Mouse (Mus musculus): ENCODE results near the gene Nup62cl. TPM values are rescaled to one million over a fixed set of nuclear protein-coding genes. Genes with fewer than 3 reads are reported as not detected.

Gene Nup62cl
- total RNA-seq (2021) = 1 to 10 TPM in 1 of 2 experiments, under 1 TPM in 1; 0.34 to 1.1 TPM

DNA sequence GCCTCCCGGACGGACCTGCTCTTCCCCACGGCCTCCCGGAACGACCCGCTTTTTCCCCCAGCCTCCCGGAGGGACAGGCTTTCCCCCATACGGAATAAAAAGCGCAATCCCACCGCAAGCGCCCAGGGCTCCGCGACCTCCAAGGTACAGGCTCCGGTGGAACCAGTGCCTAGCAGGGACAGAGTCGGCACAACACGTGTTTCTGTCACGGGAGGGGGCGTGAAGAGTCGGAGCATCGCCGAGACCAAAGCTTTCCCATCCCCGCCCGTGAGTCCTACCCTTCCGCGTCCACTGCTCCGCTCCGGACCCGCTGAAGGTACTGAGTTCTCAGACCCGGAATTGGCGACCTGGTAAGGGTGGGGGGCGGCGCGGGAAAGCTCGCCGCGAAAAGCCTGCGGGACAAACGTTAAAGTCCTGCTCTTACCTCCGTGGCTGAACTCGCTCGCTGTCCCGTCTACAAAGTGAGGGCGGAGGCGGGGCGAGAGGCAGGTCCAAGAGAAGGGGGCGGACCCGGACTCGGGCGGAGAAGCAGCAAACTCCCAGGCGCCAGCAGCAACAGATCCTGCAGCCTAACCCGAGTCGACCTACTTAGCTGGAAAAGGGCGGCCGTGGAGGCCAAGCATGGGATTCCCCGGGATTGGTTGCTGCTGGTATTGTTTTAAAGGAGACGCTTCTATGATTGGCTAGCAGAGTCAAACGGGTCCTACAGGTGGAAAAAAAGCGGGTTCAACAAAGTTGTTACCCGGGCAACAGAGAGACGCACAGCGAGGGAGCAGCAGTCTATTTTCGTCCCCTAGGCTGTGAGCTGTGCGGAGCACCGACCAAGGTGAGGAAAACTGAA lies at the start of gene Nup62cl, which contains the start of gene Pih1h3b:
Gene Nup62cl, minus strand, starts transcription at position 578 of the 841 bp plus-strand sequence.
Gene Pih1h3b, plus strand, starts transcription at position 745 of the 841 bp plus-strand sequence.
- DNase-seq (ENCODE audit: extremely low spot score in 1 of 2, low spot score in 2 of 2) = peak in 1 of 2 experiments; percentile 38
- intact Hi-C loops (cut with DNase I) = no loop called here

DNA sequence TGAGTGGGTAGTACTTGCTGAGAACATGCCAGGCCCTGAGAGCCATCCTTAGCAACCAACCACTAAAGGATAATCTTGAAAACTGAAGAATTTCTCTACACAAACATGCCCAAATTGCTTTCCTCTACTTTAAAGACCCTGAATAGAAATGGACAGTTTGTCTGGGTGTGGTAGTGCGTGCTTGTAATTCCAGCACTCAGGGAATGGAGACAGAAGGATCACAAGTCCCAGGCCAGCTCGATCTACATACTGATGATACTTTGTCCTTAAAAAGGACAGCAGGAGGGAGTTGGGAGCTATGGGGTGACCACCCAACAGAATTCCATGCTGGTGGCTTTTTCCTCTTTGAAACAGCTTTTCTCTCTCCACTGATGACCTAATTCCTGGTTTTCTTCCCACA lies 31.6 kb upstream of the Nup62cl start:
- DNase-seq (ENCODE audit: extremely low spot score in 1 of 2, low spot score in 2 of 2) = no peak
- intact Hi-C loops (cut with DNase I) = no loop called here

DNA sequence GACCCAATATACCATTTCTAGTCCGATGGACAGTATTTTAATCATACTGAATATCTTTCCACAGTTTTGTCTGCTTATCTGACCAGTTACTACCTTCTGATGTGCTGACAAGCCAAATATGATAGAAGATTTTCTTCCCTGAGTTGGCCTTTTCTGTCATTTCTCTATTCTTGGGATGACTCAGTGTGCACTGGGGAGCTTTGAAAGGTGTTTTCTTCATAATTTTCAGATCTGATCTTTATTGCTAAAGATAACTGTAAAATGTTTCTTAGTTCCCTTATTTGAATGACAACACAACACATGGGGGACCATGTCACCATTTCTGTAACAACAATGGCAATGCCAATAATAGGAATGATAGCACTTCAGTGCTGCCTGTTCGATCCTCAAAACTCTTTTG lies 20.0 kb upstream of the Nup62cl start:
- no peak for DNase-seq (ENCODE audit: extremely low spot score in 1 of 2, low spot score in 2 of 2)
- intact Hi-C loops (cut with DNase I) = no loop called here

DNA sequence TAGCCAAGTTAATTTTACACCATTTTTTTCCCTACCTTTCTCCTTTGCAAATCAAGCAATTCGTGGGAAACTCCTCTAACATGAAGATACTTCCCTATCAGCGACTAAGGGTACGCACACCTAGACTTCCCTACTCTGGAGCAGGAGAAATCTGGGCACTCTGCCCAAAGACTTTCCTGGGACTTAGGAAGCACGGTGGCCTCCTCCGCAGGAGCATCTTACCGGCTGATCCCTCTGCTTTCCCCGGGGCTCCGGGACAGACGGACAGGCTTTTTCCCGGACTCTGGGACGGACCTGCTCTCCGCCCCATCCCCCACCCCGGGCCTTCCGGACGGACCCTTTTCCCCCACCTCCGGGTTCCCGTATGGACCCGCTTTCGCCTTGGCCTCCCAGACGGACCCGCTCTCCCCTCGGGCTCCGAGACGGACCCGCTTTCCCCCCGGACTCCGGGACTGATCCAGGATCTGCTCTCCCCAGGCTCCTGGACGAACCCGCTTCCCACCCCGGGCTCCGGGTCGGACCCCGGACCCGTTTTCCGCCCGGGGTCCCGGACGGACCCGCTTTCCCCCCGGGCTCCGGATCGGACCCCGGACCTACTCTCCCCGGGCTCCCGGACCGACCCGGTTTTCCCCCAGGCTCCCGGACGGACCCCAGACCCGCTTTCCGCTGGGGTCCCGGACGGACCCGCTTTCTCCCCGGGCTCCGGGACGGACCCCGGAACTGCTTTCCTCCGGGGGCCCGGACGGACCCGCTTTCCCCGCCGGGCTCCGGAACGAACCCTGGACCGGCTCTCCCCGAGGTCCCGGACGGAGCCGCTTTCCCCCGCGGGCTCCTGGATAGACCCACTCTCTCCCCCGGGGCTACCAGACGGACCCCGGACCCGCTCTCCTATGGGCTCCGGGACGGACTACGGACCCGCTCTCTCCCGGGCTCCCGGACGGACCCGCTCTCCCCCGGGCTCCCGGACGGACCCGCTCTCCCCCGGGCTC lies 1.3 kb downstream of the Nup62cl start:
- intact Hi-C loops (cut with DNase I) = no loop called here
- DNase-seq (ENCODE audit: extremely low spot score in 1 of 2, low spot score in 2 of 2) = peak in 1 of 2 experiments; percentile 18

DNA sequence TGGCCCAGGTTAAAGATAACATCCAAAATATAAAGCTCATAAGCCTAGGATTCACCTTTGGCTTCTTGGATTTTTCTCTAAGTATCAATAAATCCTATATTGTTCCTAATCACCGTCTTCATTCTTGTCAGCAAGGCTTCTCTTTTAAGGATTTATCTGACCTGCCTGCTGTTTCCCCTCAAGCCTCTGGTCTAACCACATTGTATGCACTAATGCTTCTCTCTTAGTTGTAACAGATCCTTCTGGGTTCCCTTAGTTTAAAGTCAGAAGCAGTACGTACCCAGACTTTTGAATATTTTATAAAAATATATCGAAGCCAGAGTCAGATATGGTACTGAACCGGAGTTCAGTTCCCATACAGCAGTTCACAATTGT lies 63.8 kb downstream of the Nup62cl start:
- intact Hi-C loops (cut with DNase I) = no loop called here
- no peak for DNase-seq (ENCODE audit: extremely low spot score in 1 of 2, low spot score in 2 of 2)

DNA sequence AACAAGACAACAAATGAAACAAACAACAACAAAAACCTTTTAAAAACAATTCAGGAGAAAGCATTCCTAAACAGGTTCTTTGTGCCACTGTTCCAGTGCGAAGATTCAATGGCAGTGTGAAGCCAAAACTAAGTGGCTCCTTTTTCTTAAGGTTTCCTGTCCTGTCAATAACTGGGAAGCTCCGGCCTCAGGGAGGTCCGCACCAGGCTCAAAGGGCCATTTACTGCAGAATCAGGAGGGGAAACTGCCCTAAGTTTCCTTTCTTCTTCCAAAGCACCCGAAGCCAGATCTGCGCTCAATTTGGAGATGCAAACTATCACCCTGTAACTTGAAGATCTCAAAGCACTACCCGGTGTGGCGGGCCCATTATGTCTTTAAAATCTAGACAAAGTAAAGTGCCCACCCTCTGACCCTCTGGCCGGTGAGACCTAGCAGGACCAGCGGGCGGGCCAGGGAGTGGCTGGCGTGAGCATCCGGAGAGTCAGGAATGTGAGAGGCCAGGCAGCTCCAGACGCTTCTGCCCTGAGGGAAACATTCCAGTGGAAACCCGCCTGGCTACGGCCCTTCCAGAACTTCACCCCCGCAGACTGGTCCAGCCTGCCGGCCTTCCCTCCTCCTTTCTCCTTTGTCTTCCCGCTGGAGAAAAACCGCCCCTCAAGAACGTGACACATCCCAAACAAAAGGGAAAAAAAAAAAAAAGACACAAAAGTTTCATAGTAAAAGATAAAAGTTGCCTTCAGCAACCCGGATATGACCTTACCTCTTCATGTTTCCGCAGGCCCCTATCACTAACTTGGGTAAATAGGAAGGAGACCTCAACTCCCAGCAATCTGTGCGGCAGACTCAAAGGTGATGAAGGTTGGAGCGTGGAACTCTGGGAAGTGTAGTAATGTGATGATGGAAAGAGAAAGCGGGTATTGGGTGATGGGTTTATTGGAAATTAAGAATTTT lies 64.5 kb downstream of the Nup62cl start, which contains the start of gene Rbm41:
Gene Rbm41, minus strand, starts transcription at position 856 of the 951 bp plus-strand sequence.
- peak; percentile 26 to 57 for DNase-seq (ENCODE audit: extremely low spot score in 1 of 2, low spot score in 2 of 2)
- intact Hi-C loops (cut with DNase I) = no loop called here

DNA sequence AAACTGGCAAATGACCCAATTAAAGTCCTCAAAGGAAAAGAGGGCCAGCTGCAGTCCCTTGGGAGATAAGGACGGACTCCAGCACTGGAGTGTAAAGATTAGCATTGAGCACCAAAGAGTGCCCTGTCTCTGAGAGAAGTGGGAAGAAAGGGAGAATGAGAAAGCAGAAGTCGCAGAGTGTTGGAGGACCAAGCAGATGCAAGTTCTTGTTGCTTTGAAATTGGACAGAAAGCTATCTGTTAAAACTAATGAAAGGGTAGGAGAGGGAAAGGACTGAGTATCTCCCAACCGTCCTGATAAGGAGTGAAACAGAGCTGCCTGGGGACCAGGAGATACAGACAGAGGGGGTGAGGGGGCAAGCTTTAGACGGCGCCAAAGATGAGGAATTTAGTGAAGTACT lies 80.4 kb downstream of the Nup62cl start:
- intact Hi-C loops (cut with DNase I) = no loop called here
- no peak for DNase-seq (ENCODE audit: extremely low spot score in 1 of 2, low spot score in 2 of 2)

Other genes starting within 250 kb of the Nup62cl start
- gene Morc4, start 191.0 kb downstream of the Nup62cl start, total RNA-seq (2021) = 1 to 10 TPM; 4.8 to 5.8 TPM
- 1 to 10 TPM; 9.2 to 9.8 TPM for gene Rbm41, start 64.1 kb downstream of the Nup62cl start, total RNA-seq (2021)
- gene Pih1h3b, start 167 bp upstream of the Nup62cl start, total RNA-seq (2021) = not detected